Mouse (Mus musculus): ENCODE results near the gene Sar1a.
A peak's percentile ranks its signal among the peaks of the same experiment; 100 is the strongest.

Gene Sar1a

DNA sequence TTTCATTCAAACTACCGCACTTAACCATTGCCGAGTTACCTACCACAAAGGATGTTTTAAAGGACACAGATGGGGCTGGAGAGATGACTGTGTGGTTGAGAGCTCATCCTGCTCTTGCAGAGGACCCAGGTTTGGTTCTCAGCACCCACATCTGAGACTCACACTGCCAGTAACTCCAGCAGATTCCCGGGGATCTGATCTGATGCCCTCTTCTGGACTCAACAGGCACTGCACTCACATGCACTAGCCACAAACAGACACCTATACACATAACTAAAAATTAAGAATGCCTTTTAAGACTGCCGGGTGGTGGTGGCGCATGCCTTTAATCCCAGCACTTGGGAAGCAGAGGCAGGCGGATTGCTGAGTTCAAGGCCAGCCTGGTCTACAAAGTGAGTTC lies 50.1 kb downstream of the Sar1a start:
- no peak for DNase-seq (ENCODE audit: low read depth, low spot score)

DNA sequence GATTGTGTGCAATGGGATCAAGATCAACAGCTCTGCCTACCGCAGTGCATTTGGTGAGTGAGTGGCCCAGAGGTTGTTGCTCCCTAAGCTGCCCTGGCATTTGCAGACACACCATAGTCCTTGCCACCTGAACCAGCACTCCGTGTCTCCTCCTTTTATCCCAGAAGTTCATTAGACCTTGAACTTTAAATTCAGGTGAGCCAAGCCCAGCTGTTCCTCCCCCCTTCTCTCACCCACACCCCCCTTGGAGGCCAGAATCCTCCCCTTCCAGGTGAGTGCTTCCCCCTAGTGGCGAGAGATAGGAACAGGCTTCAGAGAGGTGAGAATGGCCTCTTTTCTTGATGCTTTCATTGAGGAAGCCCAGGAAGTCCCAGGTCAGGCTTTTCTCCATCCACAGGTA lies 54.3 kb downstream of the Sar1a start:
- DNase-seq (ENCODE audit: low read depth, low spot score), result peak; percentile 43

DNA sequence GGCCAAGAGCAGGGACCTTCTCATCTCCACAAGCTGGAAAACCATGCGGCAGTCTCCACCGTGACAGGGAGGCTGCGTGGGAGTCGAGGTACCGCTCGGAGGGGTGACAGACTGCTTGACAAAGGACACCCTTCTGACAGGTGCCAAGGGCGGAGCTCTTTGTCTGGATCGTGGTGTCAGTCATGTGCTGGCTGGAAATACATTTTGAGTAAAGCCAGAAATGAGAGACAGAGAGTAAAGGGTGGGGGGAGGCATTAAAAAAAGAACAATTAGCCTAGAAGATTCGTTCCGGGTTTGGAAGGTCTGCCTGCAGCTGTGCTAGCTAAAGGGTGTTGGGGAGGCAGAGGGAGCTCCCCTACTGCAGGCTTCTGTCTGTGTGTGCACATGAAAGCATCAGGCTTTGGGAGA lies 56.6 kb downstream of the Sar1a start:
- peak; percentile 66 for DNase-seq (ENCODE audit: low read depth, low spot score)

GRCm38 (mm10) chr10:61737537-61737936 lies 57.4 kb downstream of the Sar1a start:
- DNase-seq (ENCODE audit: low read depth, low spot score), result no peak

- DNase-seq (ENCODE audit: low read depth, low spot score), result no peak
These were observed 58.0 kb downstream of the Sar1a start for GRCm38 (mm10) chr10:61738126-61738525.

GRCm38 (mm10) chr10:61741306-61741705 lies 61.2 kb downstream of the Sar1a start:
- no peak for DNase-seq (ENCODE audit: low read depth, low spot score)

DNA sequence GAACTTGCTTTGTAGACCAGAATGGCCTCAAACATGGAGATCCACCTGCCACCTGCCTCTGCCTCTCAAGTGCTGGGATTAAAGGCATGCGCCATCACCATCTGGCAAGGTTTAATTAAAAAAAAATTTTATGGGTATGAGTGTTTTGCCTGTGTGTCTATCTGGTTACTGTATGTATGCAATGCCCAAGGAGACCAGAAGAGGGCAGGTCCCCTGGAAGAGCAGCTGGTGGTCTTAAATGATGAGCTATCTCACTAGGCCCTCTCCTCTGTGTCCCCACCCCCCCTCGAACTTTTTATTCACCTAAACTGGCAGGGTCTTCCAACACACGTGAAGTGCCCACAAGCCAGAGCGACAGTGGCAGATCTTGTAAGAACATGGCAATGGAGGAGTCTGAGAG lies 61.8 kb downstream of the Sar1a start:
- no peak for DNase-seq (ENCODE audit: low read depth, low spot score)

- no peak for DNase-seq (ENCODE audit: low read depth, low spot score)
These were observed 62.2 kb downstream of the Sar1a start for GRCm38 (mm10) chr10:61742336-61742735.
